Mouse (Mus musculus): Measurements from ENCODE around the gene Clec4e. TPM values are rescaled to one million over a fixed set of nuclear protein-coding genes. Genes with fewer than 3 reads are reported as not detected.
"Not testable (repeated sequence)": the region's sequence is repeated elsewhere in the genome, so short reads cannot be mapped to it uniquely, and the experiment has no call there.

Gene Clec4e
- total RNA-seq (2021): not detected
- long read RNA-seq, experiment 1: 0 reads
- long read RNA-seq, experiment 2: 0 reads

- DNase-seq (ENCODE audit: low spot score): no peak
These were observed at the start of gene Clec4e for GRCm38 (mm10) chr6:123289753-123290152. Clec4e (minus strand) TSS chr6:123289870.

GRCm38 (mm10) chr6:123332503-123332902 is 42.8 kb upstream of the Clec4e start:
- no peak for DNase-seq (ENCODE audit: low spot score)

- DNase-seq (ENCODE audit: low spot score): no peak
These were observed 18.4 kb upstream of the Clec4e start, which contains the start of gene Vmn2r19 for GRCm38 (mm10) chr6:123308033-123308432. Vmn2r19 (plus strand) TSS chr6:123308333.

- not testable (repeated sequence) for DNase-seq (ENCODE audit: low spot score)
These were observed 16.6 kb upstream of the Clec4e start for GRCm38 (mm10) chr6:123306315-123306714.

- DNase-seq (ENCODE audit: low spot score): no peak
These were observed 7.0 kb upstream of the Clec4e start for GRCm38 (mm10) chr6:123296687-123297086.

GRCm38 (mm10) chr6:123293509-123293908 is 3.8 kb upstream of the Clec4e start:
- not testable (repeated sequence) for DNase-seq (ENCODE audit: low spot score)

- no peak for DNase-seq (ENCODE audit: low spot score)
These were observed 3.2 kb upstream of the Clec4e start for GRCm38 (mm10) chr6:123292751-123293400.

- DNase-seq (ENCODE audit: low spot score): no peak
These were observed 739 bp downstream of the Clec4e start for GRCm38 (mm10) chr6:123288931-123289330.

- DNase-seq (ENCODE audit: low spot score): no peak
These were observed 3.4 kb downstream of the Clec4e start for GRCm38 (mm10) chr6:123286311-123286710.

GRCm38 (mm10) chr6:123279443-123279842 is 10.2 kb downstream of the Clec4e start:
- DNase-seq (ENCODE audit: low spot score): no peak

- DNase-seq (ENCODE audit: low spot score): no peak
These were observed 22.7 kb downstream of the Clec4e start for GRCm38 (mm10) chr6:123266945-123267344.

GRCm38 (mm10) chr6:123265809-123266208 is 23.9 kb downstream of the Clec4e start:
- no peak for DNase-seq (ENCODE audit: low spot score)

GRCm38 (mm10) chr6:123264194-123264593 is 25.5 kb downstream of the Clec4e start:
- no peak for DNase-seq (ENCODE audit: low spot score)

GRCm38 (mm10) chr6:123261555-123262161 is 28.0 kb downstream of the Clec4e start, which contains the start of gene Clec4d:
Clec4d (plus strand) TSS chr6:123262111.
- no peak for DNase-seq (ENCODE audit: low spot score)

GRCm38 (mm10) chr6:123260868-123261267 is 28.8 kb downstream of the Clec4e start:
- no peak for DNase-seq (ENCODE audit: low spot score)

- DNase-seq (ENCODE audit: low spot score): no peak
These were observed 29.6 kb downstream of the Clec4e start for GRCm38 (mm10) chr6:123259889-123260603.

- DNase-seq (ENCODE audit: low spot score): no peak
These were observed 30.7 kb downstream of the Clec4e start for GRCm38 (mm10) chr6:123258946-123259345.

- no peak for DNase-seq (ENCODE audit: low spot score)
These were observed 36.9 kb downstream of the Clec4e start for GRCm38 (mm10) chr6:123252735-123253134.

GRCm38 (mm10) chr6:123248862-123249261 is 40.8 kb downstream of the Clec4e start:
- DNase-seq (ENCODE audit: low spot score): not testable (repeated sequence)

- DNase-seq (ENCODE audit: low spot score): no peak
These were observed 45.5 kb downstream of the Clec4e start for GRCm38 (mm10) chr6:123244201-123244600.

- no peak for DNase-seq (ENCODE audit: low spot score)
These were observed 52.1 kb downstream of the Clec4e start for GRCm38 (mm10) chr6:123237582-123237981.

All from gastrocnemius, adult 18-20 months (tissue).